Mouse (Mus musculus) cortical plate, adult 2 months (tissue): ENCODE measurements around the gene Tsc22d4. TPM values are rescaled to one million over a fixed set of nuclear protein-coding genes. Genes with fewer than 3 reads are reported as not detected.
"Not testable (repeated sequence)": the region's sequence is repeated elsewhere in the genome, so short reads cannot be mapped to it uniquely, and the experiment has no call there.

Source experiments
- H3K27ac ChIP-seq: fragments of 200-500 bp; 2 replicates; pipeline ENCODE4 v1.5.1; 2012; ENCODE audit warnings: low read length, control low read depth, inconsistent platforms; ENCODE audit not compliant: insufficient read depth
- H3K4me1 ChIP-seq: fragments of 200-500 bp; 2 replicates; pipeline ENCODE4 v1.6.1; 2011; ENCODE audit warnings: low read length; ENCODE audit not compliant: control insufficient read depth, insufficient read depth
- H3K4me3 ChIP-seq: fragments of 200-500 bp; 2 replicates; pipeline ENCODE4 v1.5.1; 2011; ENCODE audit warnings: mild to moderate bottlenecking, low read length, control low read depth; ENCODE audit not compliant: insufficient read depth
- CTCF ChIP-seq: fragments of 200-500 bp; IDR thresholded peaks from 2 replicates; pipeline ENCODE4 v1.5.1; 2011; ENCODE audit warnings: mild to moderate bottlenecking, control low read depth, low read length; ENCODE audit not compliant: insufficient read depth; ENCODE audit errors: extremely low read depth
- POLR2A ChIP-seq: fragments of 200-500 bp; IDR thresholded peaks from 2 replicates; pipeline ENCODE4 v1.6.1; 2011; ENCODE audit warnings: mild to moderate bottlenecking, low read length, control low read depth; ENCODE audit not compliant: insufficient read depth; ENCODE audit errors: extremely low read depth
- polyA plus RNA-seq: library from polyadenylated mRNA; depleted of rRNA; stranded (reverse); fragments of >200 nt; gene quantifications from 2 replicates; pipeline ENCODE4 v1.2.3, GENCODE M21; 2012

Gene Tsc22d4
- polyA plus RNA-seq, 1 experiment: 366 TPM

DNA sequence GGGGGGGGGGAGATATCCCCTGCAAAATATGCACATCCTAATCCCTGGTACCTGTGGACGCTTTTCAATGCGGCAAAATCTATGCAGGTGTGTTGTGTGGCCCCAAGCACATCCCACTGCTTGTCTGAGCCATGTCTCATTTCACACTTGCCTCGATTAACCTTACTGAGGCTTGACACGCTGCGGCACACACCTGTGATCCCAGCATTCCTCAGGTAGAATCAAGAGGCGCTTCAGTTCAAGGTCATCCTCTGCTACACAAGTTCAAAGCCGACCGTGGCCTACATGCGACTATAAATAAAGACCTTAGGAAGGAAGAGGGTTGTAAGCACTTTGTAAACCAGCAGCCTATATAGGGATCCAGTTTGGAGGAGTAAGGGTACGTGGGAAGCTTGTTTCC is 3.5 kb upstream of the Tsc22d4 start:
- H3K4me3 ChIP-seq: peak overlapping the region; percentile 89; the same call in 1 of the 2 replicates
- H3K27ac ChIP-seq: no peak overlapping the region
- H3K4me1 ChIP-seq: peaks cover 2% of the 10 kb centered on the region
- no peak for TF ChIP-seq POLR2A
- no peak for TF ChIP-seq CTCF

DNA sequence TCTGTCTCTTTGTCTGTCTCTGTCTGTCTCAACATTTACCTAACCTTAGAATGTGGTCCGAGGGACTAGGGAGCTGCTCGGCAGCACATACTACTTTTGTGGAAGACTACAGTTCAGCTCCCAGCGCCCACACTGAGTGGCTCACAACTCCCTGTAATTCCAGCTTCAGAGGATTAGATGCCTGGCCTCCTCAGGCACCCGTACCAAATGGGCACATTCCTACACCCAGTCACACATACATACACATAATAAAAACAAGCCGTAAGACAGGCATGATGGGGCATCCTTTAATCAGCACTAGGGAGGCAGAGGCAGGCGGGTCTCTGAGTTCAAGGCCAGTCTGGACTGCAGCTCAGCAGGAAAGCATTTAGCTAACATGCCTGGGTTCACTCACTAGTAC is 2.7 kb upstream of the Tsc22d4 start:
- Histone ChIP-seq H3K4me3 (no peak overlapping the region), H3K27ac (no peak overlapping the region), H3K4me1 (peaks cover 2% of the 10 kb centered on the region)
- TF ChIP-seq POLR2A (no peak), CTCF (no peak)

DNA sequence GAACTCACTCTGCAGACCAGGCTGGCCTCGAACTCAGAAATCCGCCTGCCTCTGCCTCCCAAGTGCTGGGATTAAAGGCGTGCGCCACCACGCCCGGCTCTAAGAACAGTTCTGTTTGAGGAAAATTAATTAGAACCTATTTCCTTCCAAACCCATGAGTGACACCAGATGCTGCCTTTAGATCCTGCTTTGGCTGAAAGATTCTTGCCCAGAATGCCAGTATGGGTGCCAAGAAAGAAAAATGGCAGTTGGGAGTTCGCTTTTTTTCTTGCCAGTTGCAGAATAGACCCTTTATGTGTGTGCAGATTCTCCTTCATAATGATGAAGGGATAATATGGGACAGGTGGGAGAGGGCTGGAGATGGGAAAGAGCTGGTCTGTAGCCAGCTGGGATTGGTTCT is 1.3 kb upstream of the Tsc22d4 start:
- TF ChIP-seq CTCF (no peak), POLR2A (no peak)
- Histone ChIP-seq H3K4me3 (no peak overlapping the region), H3K27ac (no peak overlapping the region), H3K4me1 (no peaks in the 10 kb centered on the region)

DNA sequence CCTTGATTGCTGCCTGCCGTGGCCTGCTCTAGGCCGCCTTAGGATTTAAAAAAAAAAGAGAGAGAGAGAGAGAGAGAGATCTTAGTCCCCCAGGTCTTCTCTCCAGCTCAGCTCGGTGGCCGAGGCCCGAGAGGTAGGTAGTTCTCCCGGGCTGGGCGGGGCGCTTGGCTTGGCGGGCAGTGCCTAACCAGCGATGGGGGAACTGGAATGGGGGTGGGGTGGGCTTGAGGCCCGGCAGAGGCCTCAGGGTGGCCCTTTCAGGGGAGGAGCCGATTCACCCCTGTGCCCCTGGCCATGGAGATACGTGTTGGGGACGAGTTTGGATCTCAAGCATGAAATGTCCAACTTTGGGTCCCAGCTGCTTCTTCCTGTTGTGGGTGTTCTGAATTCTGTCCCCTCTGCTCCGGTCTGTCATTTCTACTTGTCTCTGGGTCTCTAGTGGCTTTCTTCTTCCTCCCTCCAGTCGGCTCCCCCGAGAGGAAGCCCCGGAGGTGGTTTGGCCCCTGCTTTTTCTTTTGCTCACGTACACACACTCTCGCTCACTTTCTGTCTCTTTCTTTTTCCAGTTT is 836 bp downstream of the Tsc22d4 start:
- TF ChIP-seq POLR2A: no peak
- TF ChIP-seq CTCF: no peak
- no peaks in the 10 kb centered on the region for H3K4me1 ChIP-seq
- H3K27ac ChIP-seq: peak overlapping the region; percentile 42; the same call in 1 of the 2 replicates
- H3K4me3 ChIP-seq: peak overlapping the region; percentile 56

DNA sequence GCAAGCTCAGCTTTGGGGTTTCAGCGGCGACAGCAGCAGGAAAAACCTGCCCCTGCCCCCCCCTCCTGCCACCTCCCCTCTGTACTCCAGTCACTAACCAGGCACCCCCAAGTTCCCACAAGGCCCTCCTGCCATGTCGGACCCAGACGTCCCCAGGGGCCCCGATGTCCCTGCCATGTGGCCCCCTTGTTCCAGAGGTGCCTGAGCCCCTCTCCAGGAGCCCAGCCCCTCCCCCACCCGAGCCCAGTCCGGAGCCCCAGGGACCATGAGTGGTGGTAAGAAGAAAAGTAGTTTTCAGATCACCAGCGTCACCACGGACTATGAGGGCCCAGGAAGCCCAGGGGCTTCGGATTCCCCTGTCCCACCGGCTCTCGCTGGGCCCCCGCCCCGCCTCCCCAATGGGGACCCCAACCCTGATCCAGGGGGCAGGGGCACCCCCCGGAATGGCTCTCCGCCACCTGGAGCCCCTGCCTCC is 1.4 kb downstream of the Tsc22d4 start:
- TF ChIP-seq POLR2A: no peak
- no peak for TF ChIP-seq CTCF
- Histone ChIP-seq H3K4me3 (peak overlapping the region; percentile 56), H3K27ac (0 out of 2 replicates have a peak overlapping the region, but pooled peaks have one; percentile 8), H3K4me1 (no peaks in the 10 kb centered on the region)

DNA sequence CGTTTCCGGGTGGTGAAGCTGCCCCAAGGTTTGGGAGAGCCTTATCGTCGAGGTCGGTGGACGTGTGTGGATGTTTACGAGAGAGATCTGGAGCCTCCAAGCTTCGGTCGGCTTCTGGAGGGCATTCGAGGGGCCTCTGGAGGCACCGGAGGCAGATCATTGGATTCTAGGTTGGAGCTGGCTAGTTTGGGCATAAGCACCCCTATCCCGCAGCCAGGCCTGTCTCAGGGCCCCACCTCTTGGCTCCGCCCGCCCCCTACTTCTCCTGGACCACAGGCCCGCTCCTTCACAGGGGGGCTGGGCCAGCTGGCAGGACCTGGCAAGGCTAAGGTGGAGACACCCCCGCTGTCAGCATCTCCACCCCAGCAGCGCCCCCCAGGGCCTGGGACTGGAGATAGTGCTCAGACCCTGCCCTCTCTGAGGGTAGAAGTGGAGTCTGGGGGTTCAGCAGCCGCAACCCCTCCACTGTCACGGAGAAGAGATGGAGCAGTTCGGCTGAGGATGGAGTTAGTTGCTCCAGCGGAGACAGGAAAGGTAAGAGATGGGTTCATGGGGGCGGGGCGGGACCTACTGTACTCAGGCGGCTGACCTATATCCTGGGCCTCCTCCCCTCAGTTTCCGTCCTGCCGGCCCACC is 1.9 kb downstream of the Tsc22d4 start:
- 0 out of 2 replicates have a peak overlapping the region, but pooled peaks have one; percentile 8 for H3K27ac ChIP-seq
- H3K4me1 ChIP-seq: no peaks in the 10 kb centered on the region
- TF ChIP-seq CTCF (no peak), POLR2A (no peak)
- H3K4me3 ChIP-seq: peak overlapping the region; percentile 56

DNA sequence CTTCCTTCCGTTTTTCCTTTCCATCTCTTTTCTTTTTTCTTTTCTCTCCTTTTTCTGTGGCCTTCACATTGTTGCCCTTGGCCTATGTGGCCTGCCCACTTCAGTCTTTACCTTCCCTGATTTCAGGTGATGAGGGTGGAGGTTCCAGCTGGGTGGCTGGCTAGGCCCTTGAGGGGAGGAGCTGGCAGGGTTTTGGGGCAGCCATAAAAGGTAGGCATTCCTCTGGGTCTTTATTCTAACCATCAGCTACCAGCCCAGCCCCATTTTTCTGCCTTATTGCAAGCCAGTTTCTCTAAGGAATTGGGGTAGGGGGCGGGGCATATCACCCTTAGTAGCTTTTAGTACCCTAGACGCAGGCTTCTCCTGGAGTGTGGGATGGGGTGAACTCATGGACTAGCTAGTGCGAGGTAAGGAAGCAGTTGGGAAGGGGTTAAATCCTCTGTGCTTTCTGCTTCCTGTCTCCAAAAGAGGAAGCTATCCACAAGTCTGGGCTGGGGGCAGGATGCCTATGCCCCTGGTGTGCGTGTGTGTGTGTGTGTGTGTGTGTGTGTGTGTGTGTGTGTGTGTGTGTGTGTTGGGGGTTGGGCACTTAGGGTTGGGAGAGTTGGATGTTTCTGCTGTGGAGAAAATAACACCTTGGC is 2.7 kb downstream of the Tsc22d4 start:
- peak overlapping the region; percentile 56; the same call in 1 of the 2 replicates for H3K4me3 ChIP-seq
- peak overlapping the region; percentile 25 for H3K27ac ChIP-seq
- TF ChIP-seq CTCF (no peak), POLR2A (no peak)
- H3K4me1 ChIP-seq: no peaks in the 10 kb centered on the region

DNA sequence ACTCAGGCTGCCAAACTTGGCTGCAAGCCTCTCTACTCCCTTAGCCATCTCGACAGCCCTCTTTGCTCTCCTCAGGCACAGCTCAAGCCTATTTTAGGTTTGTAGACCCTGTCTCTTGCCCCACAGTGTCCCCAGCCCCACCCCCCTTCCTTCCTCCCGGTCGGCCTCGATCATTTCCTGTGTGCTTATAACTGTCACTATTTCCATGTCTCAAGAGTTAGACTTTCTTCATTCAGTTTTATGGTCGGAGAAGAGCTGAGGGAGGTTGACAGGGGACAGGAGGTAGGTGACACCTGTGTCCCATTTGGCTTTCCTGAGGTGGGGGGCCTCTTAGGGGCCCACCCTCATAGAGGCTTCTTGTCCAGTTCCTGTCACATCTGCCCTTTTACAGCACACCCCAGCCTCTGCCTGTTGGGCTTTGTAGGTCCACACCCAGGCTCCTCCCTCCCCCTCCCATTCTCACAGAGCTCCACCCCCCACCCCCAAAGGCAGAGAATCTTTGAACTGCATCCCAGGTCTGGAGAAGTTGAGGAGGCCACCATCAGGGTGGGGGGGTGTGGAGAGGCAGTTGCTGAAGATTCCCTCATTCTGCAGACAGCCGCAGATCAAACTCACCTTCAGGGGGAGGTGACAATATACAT is 3.8 kb downstream of the Tsc22d4 start:
- H3K4me3 ChIP-seq: no peak overlapping the region
- no peaks in the 10 kb centered on the region for H3K4me1 ChIP-seq
- H3K27ac ChIP-seq: no peak overlapping the region
- TF ChIP-seq CTCF: no peak
- TF ChIP-seq POLR2A: no peak

DNA sequence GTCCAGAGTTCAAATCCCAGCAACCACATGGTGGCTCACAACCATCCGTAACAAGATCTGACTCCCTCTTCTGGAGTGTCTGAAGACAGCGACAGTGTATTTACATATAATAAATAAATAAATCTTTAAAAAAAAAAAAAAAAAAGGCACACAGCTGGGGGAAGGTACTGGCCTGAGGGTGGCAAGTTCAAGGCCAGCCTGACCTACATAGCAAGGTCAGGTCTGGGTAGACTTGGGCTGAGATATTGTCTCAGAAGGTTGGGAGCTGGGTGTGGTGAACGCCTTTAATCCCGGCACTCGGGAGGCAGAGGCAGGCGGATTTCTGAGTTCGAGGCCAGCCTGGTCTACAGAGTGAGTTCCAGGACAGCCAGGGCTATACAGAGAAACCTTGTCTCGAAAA is 4.7 kb downstream of the Tsc22d4 start:
- not testable (repeated sequence) for H3K27ac ChIP-seq, H3K4me3 ChIP-seq, H3K4me1 ChIP-seq

DNA sequence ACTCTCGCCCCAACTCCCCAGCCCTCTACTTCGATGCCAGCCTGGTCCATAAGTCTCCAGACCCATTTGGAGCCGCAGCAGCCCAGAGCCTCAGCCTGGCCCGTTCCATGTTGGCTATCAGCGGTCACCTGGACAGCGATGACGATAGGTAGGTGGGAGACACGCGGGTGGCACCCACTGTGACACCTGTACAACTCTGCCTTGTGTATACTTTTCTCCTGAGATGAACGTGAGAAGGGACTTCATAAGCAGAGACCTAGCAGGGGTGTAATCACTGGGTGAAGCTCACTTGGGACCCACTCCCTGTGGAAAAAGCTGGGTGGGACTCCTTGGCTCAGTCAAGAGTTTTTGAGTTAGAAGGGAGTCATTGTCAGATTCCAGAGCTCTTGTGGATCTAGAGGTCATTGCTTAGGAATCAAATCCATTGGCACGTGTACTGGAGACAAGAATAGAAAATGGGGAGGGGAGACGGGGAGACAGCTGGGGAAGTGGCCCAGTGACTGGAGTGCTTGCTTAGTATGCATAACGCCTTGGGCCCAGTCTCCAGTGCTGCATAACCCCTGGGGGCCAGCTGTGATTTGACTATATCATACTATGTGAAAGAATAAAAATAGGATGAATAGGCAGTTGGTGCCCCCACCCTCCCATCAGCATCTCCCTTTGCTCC is 5.8 kb downstream of the Tsc22d4 start:
- Histone ChIP-seq H3K4me1 (no peaks in the 10 kb centered on the region; the same call in 1 of the 2 replicates), H3K4me3 (no peak overlapping the region), H3K27ac (no peak overlapping the region)
- TF ChIP-seq CTCF (no peak), POLR2A (no peak)
